Mouse (Mus musculus) megakaryocyte, embryonic 14.5 days (primary cell): ENCODE results near the gene Scn5a.

ENCODE experiments used
- FLI1 ChIP-seq: IDR thresholded peaks from 2 replicates; pipeline ENCODE4 v1.6.1; 2012; ENCODE audit warnings: low read length, inconsistent platforms, mixed read lengths
- GATA1 ChIP-seq: IDR thresholded peaks from 3 replicates; pipeline ENCODE4 v1.6.1; 2012; ENCODE audit warnings: mixed read lengths, low read length, inconsistent platforms, borderline replicate concordance

- TF ChIP-seq FLI1 (no peak), GATA1 (no peak)
These were observed 99.5 kb downstream of the Scn5a start for GRCm38 (mm10) chr9:119479297-119479696.
